Mouse (Mus musculus) thymus, adult 18-20 months (tissue): ENCODE data around the gene D17Wsu92e.
A peak's percentile ranks its signal among the peaks of the same experiment; 100 is the strongest.

ENCODE experiments used
- DNase-seq, 2 experiments: peaks; one replicate each; pipeline ENCODE4 v3.0.0; 2022; ENCODE audit warnings: mixed read lengths in 2 of 2

D17Wsu92e gene

GRCm38 (mm10) chr17:27740961-27741360 is 79.5 kb downstream of the D17Wsu92e start:
- no peak for DNase-seq

GRCm38 (mm10) chr17:27734344-27735073 is 85.9 kb downstream of the D17Wsu92e start:
- no peak for DNase-seq

GRCm38 (mm10) chr17:27732694-27733093 is 87.8 kb downstream of the D17Wsu92e start:
- no peak for DNase-seq

- no peak for DNase-seq
Measured at GRCm38 (mm10) chr17:27732152-27732551, 88.3 kb downstream of the D17Wsu92e start.

GRCm38 (mm10) chr17:27728770-27729169 is 91.7 kb downstream of the D17Wsu92e start, which contains the start of gene Spdef:
Gene Spdef (minus strand): TSS chr17:27728955.
- no peak for DNase-seq

GRCm38 (mm10) chr17:27726527-27726926 is 93.9 kb downstream of the D17Wsu92e start:
- no peak for DNase-seq

- DNase-seq, result no peak
Measured at GRCm38 (mm10) chr17:27725412-27725811, 95.0 kb downstream of the D17Wsu92e start.

- no peak for DNase-seq
Measured at GRCm38 (mm10) chr17:27725011-27725410, 95.4 kb downstream of the D17Wsu92e start.

GRCm38 (mm10) chr17:27724327-27724726 is 96.1 kb downstream of the D17Wsu92e start:
- no peak for DNase-seq

- DNase-seq, result no peak
Measured at GRCm38 (mm10) chr17:27721125-27721664, 99.3 kb downstream of the D17Wsu92e start.

GRCm38 (mm10) chr17:27720326-27720725 is 100.1 kb downstream of the D17Wsu92e start:
- DNase-seq, result no peak

- no peak for DNase-seq
Measured at GRCm38 (mm10) chr17:27719663-27720062, 100.8 kb downstream of the D17Wsu92e start.

GRCm38 (mm10) chr17:27718250-27718649 is 102.2 kb downstream of the D17Wsu92e start:
- DNase-seq, result no peak

- DNase-seq, result no peak
Measured at GRCm38 (mm10) chr17:27716804-27717203, 103.6 kb downstream of the D17Wsu92e start.

- DNase-seq, result no peak
Measured at GRCm38 (mm10) chr17:27712832-27713231, 107.6 kb downstream of the D17Wsu92e start.

- DNase-seq, result no peak
Measured at GRCm38 (mm10) chr17:27709650-27710049, 110.8 kb downstream of the D17Wsu92e start.

GRCm38 (mm10) chr17:27707954-27708661 is 112.3 kb downstream of the D17Wsu92e start:
- peak; percentile 13 for DNase-seq

GRCm38 (mm10) chr17:27705661-27706060 is 114.8 kb downstream of the D17Wsu92e start:
- no peak for DNase-seq

GRCm38 (mm10) chr17:27703961-27704621 is 116.4 kb downstream of the D17Wsu92e start:
- DNase-seq, result no peak

GRCm38 (mm10) chr17:27702518-27702917 is 117.9 kb downstream of the D17Wsu92e start:
- no peak for DNase-seq

- DNase-seq, result no peak
Measured at GRCm38 (mm10) chr17:27701856-27702255, 118.6 kb downstream of the D17Wsu92e start.
